Mouse (Mus musculus): ENCODE results near the gene Abhd8. TPM values are rescaled to one million over a fixed set of nuclear protein-coding genes. Genes with fewer than 3 reads are reported as not detected.
A peak's percentile ranks its signal among the peaks of the same experiment; 100 is the strongest.
"Not testable (repeated sequence)": the region's sequence is repeated elsewhere in the genome, so short reads cannot be mapped to it uniquely, and the experiment has no call there.

Gene Abhd8
- polyA plus RNA-seq, 1 experiment from 2014 or later: 95.7 TPM

DNA sequence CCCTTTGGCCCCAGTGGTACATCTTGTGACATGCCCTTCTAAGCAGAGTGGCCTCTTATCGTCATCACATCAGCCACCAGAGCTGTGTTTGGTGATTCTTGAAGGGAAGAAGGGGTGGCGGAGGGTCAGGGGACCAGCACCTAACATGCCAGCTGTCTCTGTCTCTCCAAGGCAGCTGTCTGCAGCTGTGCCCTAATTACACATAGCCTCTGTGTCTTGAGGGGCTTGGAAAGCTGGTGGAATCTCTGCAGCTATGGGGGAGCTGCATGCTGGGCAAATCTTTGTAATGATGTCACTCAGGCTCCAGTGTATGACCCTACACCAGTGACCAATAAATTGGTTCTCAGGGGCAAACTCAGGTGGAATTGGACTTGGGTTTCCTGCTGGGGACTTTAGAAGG, 10.8 kb downstream of the Abhd8 start:
- H3K27me3 ChIP-seq: no peaks in the 10 kb centered on the region
- H3K4me3 ChIP-seq: no peak overlapping the region
- WGBS: 87% methylated on average over 2 of the region's 2 CpGs
- H3K9me3 ChIP-seq (replicated peaks): no peaks in the 10 kb centered on the region
- H3K36me3 ChIP-seq (ENCODE audit: poor library complexity, severe bottlenecking): peaks cover 16% of the 10 kb centered on the region
- H3K27ac ChIP-seq: no peak overlapping the region
- no peaks in the 10 kb centered on the region for H3K4me1 ChIP-seq
- H3K9ac ChIP-seq: no peak overlapping the region
- no peak for ATAC-seq
- no peak overlapping the region for H3K4me2 ChIP-seq

DNA sequence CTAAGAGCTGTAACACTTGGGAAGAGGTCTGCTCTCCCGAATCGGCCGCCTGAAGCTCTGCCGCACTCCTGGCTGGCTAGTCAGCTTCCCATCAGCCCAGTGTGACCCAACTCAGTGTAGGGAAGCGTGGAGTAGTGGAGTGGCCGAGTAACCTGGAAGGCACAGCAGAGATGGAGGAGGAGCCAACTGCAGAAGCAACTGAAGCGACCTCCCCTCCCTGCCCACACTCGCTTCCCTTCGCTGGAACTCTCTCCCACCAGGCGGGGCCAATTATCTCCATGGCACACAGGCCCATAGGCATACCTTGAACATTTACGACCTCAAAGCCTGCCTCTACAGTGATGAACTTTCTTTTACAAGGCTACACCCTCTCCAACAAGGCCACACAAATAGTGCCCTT, 11.7 kb downstream of the Abhd8 start:
- Histone ChIP-seq H3K4me1 (no peaks in the 10 kb centered on the region), H3K9ac (no peak overlapping the region), H3K4me3 (no peak overlapping the region), H3K36me3 (ENCODE audit: poor library complexity, severe bottlenecking) (peaks cover 7% of the 10 kb centered on the region), H3K27me3 (no peaks in the 10 kb centered on the region), H3K9me3 (replicated peaks) (no peaks in the 10 kb centered on the region), H3K27ac (no peak overlapping the region), H3K4me2 (no peak overlapping the region)
- 65% methylated on average over 11 of the region's 11 CpGs for WGBS
- no peak for ATAC-seq

DNA sequence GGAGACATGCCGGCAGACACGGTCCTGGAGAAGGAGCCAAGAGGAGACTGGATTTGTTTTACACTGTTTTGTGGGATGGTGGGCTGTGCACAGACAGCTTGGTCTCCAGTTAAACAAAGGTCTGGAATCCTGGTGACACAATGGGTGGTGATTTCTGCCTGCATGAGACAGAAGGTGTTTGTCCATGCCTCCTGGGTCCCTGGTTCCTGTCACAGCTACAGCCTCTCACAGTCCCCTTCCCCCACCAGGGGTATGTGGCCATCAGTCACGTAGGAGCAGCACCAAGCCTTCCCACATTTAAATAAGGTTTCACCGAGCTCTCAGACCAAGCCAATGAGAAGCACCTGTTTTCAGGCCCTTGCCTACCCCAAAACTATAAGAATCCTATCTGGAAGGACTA, 12.1 kb downstream of the Abhd8 start:
- Histone ChIP-seq H3K27me3 (no peaks in the 10 kb centered on the region), H3K27ac (no peak overlapping the region), H3K4me1 (no peaks in the 10 kb centered on the region), H3K9me3 (replicated peaks) (no peaks in the 10 kb centered on the region), H3K4me2 (no peak overlapping the region), H3K4me3 (no peak overlapping the region), H3K9ac (no peak overlapping the region), H3K36me3 (ENCODE audit: poor library complexity, severe bottlenecking) (0 out of 2 replicates have a peak, but pooled peaks cover 2% of the 10 kb centered on the region)
- no peak for ATAC-seq
- WGBS: 67% methylated on average over 4 of the region's 4 CpGs

DNA sequence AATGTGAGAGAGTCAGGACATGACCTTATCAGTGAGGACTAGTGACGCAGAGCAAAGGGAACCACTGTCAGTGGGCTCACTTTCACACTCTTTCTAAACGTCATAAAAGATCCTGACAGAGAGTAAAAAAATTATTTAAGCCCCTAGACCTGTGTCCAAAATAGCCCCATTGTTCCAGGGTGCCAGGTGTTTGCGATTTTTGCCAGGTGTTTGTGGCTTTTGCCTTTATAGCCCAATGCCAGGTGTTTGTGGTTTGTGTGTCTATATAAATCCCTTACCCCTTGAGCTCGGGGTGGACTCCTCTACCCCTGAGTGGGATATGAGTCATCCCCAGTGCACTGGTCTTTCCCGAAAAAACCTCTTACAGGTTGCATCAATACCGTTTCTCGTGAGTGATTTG, 18.4 kb downstream of the Abhd8 start:
- Histone ChIP-seq H3K4me2 (no peak overlapping the region), H3K4me3 (no peak overlapping the region), H3K4me1 (no peaks in the 10 kb centered on the region), H3K27me3 (peaks cover 19% of the 10 kb centered on the region), H3K36me3 (ENCODE audit: poor library complexity, severe bottlenecking) (no peaks in the 10 kb centered on the region), H3K27ac (no peak overlapping the region), H3K9ac (no peak overlapping the region), H3K9me3 (replicated peaks) (no peaks in the 10 kb centered on the region)
- WGBS: 84% methylated on average over 7 of the region's 7 CpGs
- ATAC-seq: no peak

DNA sequence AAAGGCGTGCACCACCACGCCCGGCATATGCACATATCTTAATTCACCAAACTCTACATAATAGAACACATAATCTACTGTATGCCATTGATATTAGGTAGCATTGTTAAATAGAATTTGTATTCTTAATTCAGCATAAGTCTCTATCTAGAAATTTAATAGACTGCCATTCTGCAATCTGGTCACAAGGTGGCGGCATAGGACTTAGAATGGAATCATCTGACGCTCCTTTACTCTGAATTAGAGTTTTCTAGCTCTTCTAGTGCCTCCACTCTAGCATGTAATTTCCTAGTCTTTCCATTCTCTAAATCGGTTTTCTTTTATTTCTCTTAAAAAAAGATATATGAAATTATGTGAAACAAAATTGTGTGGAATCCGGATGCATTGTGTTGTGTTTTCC, 22.1 kb downstream of the Abhd8 start:
- Histone ChIP-seq H3K4me3 (no peak overlapping the region), H3K27me3 (peaks cover 19% of the 10 kb centered on the region), H3K4me1 (no peaks in the 10 kb centered on the region), H3K27ac (no peak overlapping the region), H3K36me3 (ENCODE audit: poor library complexity, severe bottlenecking) (no peaks in the 10 kb centered on the region), H3K4me2 (no peak overlapping the region), H3K9me3 (replicated peaks) (no peaks in the 10 kb centered on the region), H3K9ac (no peak overlapping the region)
- 1% methylated on average over 7 of the region's 7 CpGs for WGBS
- ATAC-seq: peak; percentile 45; the same call in 1 of the 2 replicates

DNA sequence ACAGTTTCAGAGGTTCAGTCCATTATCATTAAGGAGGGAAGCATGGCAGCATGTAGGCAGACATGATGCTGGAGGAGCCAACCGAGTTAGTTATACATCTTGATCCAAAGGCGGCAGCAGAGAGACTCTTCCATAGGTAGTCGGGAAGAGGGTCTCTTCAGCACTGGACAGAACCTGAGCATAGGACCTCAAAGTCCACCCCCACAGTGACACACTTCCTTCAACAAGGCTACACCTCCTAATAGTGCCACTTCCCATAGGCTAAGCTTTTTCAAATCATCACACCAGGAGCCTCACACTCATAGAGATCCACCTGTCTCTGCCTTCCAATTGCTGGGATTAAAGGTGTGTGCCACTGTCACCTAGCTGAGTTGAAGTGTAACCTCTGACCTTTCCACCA, 26.4 kb downstream of the Abhd8 start:
- Histone ChIP-seq H3K4me3 (no peak overlapping the region), H3K27ac (no peak overlapping the region), H3K9ac (no peak overlapping the region), H3K27me3 (peaks cover 3% of the 10 kb centered on the region), H3K9me3 (replicated peaks) (0 out of 2 replicates have a peak, but pooled peaks cover 2% of the 10 kb centered on the region), H3K4me2 (no peak overlapping the region), H3K4me1 (no peaks in the 10 kb centered on the region), H3K36me3 (ENCODE audit: poor library complexity, severe bottlenecking) (no peaks in the 10 kb centered on the region)
- ATAC-seq: no peak
- WGBS: 55% methylated on average over 3 of the region's 3 CpGs

DNA sequence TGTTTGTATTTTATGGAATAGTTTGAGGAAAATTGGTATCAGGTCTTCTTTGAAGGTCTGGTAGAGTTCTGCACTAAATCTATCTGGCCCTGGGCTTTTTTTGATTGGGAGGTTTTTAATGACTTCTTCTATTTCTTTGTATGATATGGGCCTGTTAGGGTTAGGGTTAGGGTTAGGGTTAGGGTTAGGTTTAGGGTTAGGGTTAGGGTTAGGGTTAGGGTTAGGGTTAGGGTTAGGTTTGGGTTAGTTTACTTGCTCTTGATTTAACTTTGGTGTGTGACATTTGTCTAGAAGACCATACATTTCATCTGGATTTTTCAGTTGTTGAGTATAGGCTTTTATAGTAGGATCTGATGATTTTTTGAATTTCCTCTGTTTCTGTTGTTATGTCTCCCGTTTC, 30.5 kb downstream of the Abhd8 start:
- H3K27me3 ChIP-seq; H3K9me3 ChIP-seq (replicated peaks); H3K27ac ChIP-seq; ATAC-seq; H3K4me2 ChIP-seq; H3K36me3 ChIP-seq (ENCODE audit: poor library complexity, severe bottlenecking); H3K9ac ChIP-seq; H3K4me3 ChIP-seq; H3K4me1 ChIP-seq: not testable (repeated sequence)
- WGBS: 80% methylated on average over 1 of the region's 1 CpGs

DNA sequence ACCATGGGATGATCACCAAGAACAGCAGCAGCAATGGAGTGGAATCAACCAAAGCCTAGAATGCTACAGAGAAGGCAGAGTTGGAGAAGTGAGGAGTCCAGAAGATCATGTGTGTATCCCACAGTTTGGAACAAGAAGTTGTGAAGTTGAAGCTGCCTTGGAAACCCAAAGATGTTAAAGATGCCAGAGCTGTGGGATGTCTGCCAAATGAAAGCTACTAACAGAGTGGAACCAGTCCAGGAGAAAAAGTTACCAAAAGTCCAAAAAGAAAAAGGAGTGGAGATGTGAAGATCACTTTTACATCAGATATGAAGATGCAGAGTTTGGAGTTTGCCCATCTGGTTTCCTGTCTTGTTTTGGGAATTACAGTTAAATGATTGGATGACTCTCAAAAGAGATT, 41.3 kb downstream of the Abhd8 start:
- Histone ChIP-seq H3K27me3 (no peaks in the 10 kb centered on the region), H3K4me1 (no peaks in the 10 kb centered on the region), H3K36me3 (ENCODE audit: poor library complexity, severe bottlenecking) (no peaks in the 10 kb centered on the region), H3K9me3 (replicated peaks) (no peaks in the 10 kb centered on the region), H3K4me3 (no peak overlapping the region), H3K9ac (no peak overlapping the region), H3K4me2 (no peak overlapping the region), H3K27ac (no peak overlapping the region)
- ATAC-seq: no peak

DNA sequence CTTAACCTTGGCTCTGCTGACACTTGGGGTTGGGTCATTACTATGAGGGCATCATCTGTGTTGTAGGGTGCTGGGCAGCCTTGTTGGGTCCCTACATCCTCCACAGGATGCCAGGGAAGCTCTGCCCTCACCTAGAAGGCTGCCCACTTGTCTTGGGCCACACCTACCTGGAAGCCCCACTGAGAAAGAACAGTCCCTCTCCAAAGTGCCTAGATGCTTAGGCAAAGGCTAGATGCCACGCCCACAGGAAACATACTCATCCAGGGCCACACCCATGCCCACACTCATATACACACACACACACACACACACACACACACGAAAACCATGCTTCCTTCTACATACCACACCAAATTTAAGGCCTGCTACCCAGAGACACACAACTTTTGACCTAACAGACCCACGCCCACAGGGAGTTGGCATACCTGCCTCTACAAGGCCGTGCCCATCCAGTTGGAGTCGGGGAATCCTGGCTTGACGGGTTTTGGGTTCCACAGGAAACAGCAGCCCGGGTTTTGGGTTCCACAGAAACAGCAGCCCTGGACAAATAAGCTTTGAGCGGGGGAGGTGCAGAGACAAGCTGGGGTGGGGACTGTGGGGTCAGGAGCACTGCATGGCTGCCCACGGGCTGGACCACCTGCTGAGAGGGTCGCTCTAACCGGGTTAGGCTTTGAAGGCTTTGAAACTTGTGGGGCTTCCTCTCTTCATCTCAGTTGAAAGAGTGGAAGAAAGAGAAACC, 51.8 kb downstream of the Abhd8 start:
- Histone ChIP-seq H3K36me3 (ENCODE audit: poor library complexity, severe bottlenecking) (peaks cover 29% of the 10 kb centered on the region), H3K27me3 (no peaks in the 10 kb centered on the region), H3K27ac (no peak overlapping the region), H3K9ac (no peak overlapping the region), H3K4me3 (no peak overlapping the region), H3K4me1 (peaks cover 9% of the 10 kb centered on the region), H3K4me2 (no peak overlapping the region), H3K9me3 (replicated peaks) (no peaks in the 10 kb centered on the region)
- no peak for ATAC-seq
- 52% methylated on average over 11 of the region's 11 CpGs for WGBS

DNA sequence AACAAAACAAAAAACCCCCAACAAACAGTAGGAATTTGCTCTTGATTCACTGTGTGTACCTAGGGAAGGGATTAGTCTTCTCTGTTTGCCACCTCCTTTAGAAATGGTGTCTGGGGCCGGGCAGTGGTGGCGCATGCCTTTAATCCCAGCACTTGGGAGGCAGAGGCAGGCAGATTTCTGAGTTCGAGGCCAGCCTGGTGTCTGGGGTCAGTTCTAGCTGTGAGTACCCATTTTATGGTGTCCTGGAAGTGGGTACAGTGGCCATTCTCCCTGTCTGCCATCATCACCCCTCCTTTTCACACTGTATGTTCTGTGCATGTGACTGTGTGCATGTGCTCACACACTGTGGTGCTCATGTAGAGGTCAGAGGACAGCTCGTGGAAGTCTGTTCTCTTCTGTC, 55.2 kb downstream of the Abhd8 start:
- H3K9me3 ChIP-seq (replicated peaks): no peaks in the 10 kb centered on the region
- 93% methylated on average over 4 of the region's 4 CpGs for WGBS
- peaks cover 22% of the 10 kb centered on the region for H3K4me1 ChIP-seq
- ATAC-seq: no peak
- no peaks in the 10 kb centered on the region for H3K27me3 ChIP-seq
- H3K4me3 ChIP-seq: no peak overlapping the region
- peaks cover 29% of the 10 kb centered on the region for H3K36me3 ChIP-seq (ENCODE audit: poor library complexity, severe bottlenecking)
- no peak overlapping the region for H3K9ac ChIP-seq
- no peak overlapping the region for H3K27ac ChIP-seq
- no peak overlapping the region for H3K4me2 ChIP-seq

DNA sequence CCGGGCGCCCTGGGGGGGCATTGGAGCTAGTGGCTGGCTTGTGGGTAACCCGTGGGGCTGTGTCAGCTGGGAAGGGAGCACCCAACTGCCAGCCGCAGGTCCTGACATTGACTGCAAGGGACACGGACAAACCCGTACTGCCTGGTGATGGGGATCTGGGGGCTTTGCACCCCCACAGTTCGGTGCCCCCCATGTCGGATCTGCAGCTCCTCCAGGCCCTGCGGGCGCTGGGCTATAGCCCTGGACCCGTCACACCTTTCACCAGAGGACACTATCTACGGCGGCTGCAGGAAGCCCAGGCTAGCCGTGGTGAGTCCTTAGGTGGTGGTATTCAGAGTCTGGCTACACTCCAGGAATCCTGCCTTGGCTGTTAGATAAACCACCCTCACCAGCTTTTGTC, 56.0 kb downstream of the Abhd8 start:
- no peaks in the 10 kb centered on the region for H3K9me3 ChIP-seq (replicated peaks)
- H3K4me3 ChIP-seq: peak overlapping the region; percentile 66; the same call in 1 of the 2 replicates
- no peak overlapping the region for H3K27ac ChIP-seq
- peak overlapping the region; percentile 87 for H3K4me2 ChIP-seq
- H3K36me3 ChIP-seq (ENCODE audit: poor library complexity, severe bottlenecking): peaks cover 29% of the 10 kb centered on the region
- 94% methylated on average over 14 of the region's 14 CpGs for WGBS
- H3K9ac ChIP-seq: peak overlapping the region; percentile 74
- H3K4me1 ChIP-seq: peaks cover 22% of the 10 kb centered on the region
- no peaks in the 10 kb centered on the region for H3K27me3 ChIP-seq
- no peak for ATAC-seq
